Mouse (Mus musculus): ENCODE results near the gene Mlycd. TPM values are rescaled to one million over a fixed set of nuclear protein-coding genes. Genes with fewer than 3 reads are reported as not detected.

The Mlycd gene
- polyA plus RNA-seq, 1 experiment from 2014 or later, result 16.7 TPM

Other genes starting within 250 kb of the Mlycd start
- 333 and 341 TPM in 2 replicates for gene Hsbp1, start 50.4 kb upstream of the Mlycd start, polyA plus RNA-seq (2014; fragmentation: Nextera tagmentation; extraction: Ambion mirVana)
- gene Osgin1, start 39.2 kb downstream of the Mlycd start, polyA plus RNA-seq (2014; fragmentation: Nextera tagmentation; extraction: Ambion mirVana), result 2.3 and 3.7 TPM in 2 replicates
- gene Necab2, start 51.8 kb downstream of the Mlycd start, polyA plus RNA-seq (2014; fragmentation: Nextera tagmentation; extraction: Ambion mirVana), result 1.5 and 2.2 TPM in 2 replicates
- 0.13 TPM in 1 of 2 replicates, not detected in the other for gene Slc38a8, start 106.8 kb downstream of the Mlycd start, polyA plus RNA-seq (2014; fragmentation: Nextera tagmentation; extraction: Ambion mirVana)
- gene Mbtps1, start 163.9 kb downstream of the Mlycd start, polyA plus RNA-seq (2014; fragmentation: Nextera tagmentation; extraction: Ambion mirVana), result 115 and 126 TPM in 2 replicates
- 35.7 and 37.3 TPM in 2 replicates for gene Hsdl1, start 180.3 kb downstream of the Mlycd start, polyA plus RNA-seq (2014; fragmentation: Nextera tagmentation; extraction: Ambion mirVana)
- 0.19 TPM in 1 of 2 replicates, not detected in the other for gene Dnaaf1, start 180.4 kb downstream of the Mlycd start, polyA plus RNA-seq (2014; fragmentation: Nextera tagmentation; extraction: Ambion mirVana)
- 10.5 and 11.4 TPM in 2 replicates for gene Taf1c, start 210.3 kb downstream of the Mlycd start, polyA plus RNA-seq (2014; fragmentation: Nextera tagmentation; extraction: Ambion mirVana)
- gene Adad2, start 217.9 kb downstream of the Mlycd start, polyA plus RNA-seq (2014; fragmentation: Nextera tagmentation; extraction: Ambion mirVana), result not detected in 2 replicates
- gene Kcng4, start 240.8 kb downstream of the Mlycd start, polyA plus RNA-seq (2014; fragmentation: Nextera tagmentation; extraction: Ambion mirVana), result 0.23 and 0.31 TPM in 2 replicates